Mouse (Mus musculus): ENCODE results near the gene Rgs10. TPM values are rescaled to one million over a fixed set of nuclear protein-coding genes. Genes with fewer than 3 reads are reported as not detected.

Gene Rgs10
- polyA plus RNA-seq, 1 experiment from 2014 or later, result 315 TPM

Other genes with a start within 250 kb of the Rgs10 start
- gene Cox6a2, start 212.4 kb downstream of the Rgs10 start, polyA plus RNA-seq (2018), result 1.2 to 2.2 TPM (median 1.7 TPM) in 3 replicates
- 10.9 to 18.5 TPM (median 17.7 TPM) in 3 replicates for gene Armc5, start 181.4 kb downstream of the Rgs10 start, polyA plus RNA-seq (2018)
- gene 9130023H24Rik, start 180.7 kb downstream of the Rgs10 start, polyA plus RNA-seq (2018), result 5.0 to 5.9 TPM (median 5.6 TPM) in 3 replicates
- gene Tgfb1i1, start 171.9 kb downstream of the Rgs10 start, polyA plus RNA-seq (2018), result 0.26 to 0.36 TPM (median 0.30 TPM) in 3 replicates
- 0.52 TPM in 1 of 3 replicates, not detected in the others for gene Slc5a2, start 153.1 kb downstream of the Rgs10 start, polyA plus RNA-seq (2018)
- gene BC017158, start 120.6 kb downstream of the Rgs10 start, polyA plus RNA-seq (2018), result 16.5 to 20.1 TPM (median 18.5 TPM) in 3 replicates
- gene Tial1, start 43.0 kb upstream of the Rgs10 start, polyA plus RNA-seq (2018), result 52.9 to 67.1 TPM (median 56.1 TPM) in 3 replicates
- 25.9 to 48.6 TPM (median 33.9 TPM) in 3 replicates for gene Bag3, start 104.9 kb upstream of the Rgs10 start, polyA plus RNA-seq (2018)
- gene Inpp5f, start 192.6 kb upstream of the Rgs10 start, polyA plus RNA-seq (2018), result 12.0 to 19.5 TPM (median 18.5 TPM) in 3 replicates

All from macrophage (primary cell).